Mouse (Mus musculus) kidney, adult 2 months (tissue): ENCODE data around the gene Meiob. TPM values are rescaled to one million over a fixed set of nuclear protein-coding genes. Genes with fewer than 3 reads are reported as not detected.

ENCODE experiments used
- DNase-seq: peaks from one replicate; pipeline ENCODE4 v3.0.0; 2021
- H3K27ac ChIP-seq: fragments of 200-500 bp; 2 replicates; pipeline ENCODE4 v1.5.1; 2012; ENCODE audit warnings: low read depth, low read length, control low read depth, inconsistent platforms; ENCODE audit not compliant: insufficient read depth
- H3K27me3 ChIP-seq: fragments of 200-500 bp; replicated peaks from 2 replicates; pipeline ENCODE4 v1.6.1; 2012; ENCODE audit warnings: mild to moderate bottlenecking, moderate library complexity, low read length, inconsistent platforms; ENCODE audit not compliant: control insufficient read depth, insufficient read depth
- H3K36me3 ChIP-seq: fragments of 200-500 bp; 2 replicates; pipeline ENCODE4 v1.6.1; 2012; ENCODE audit warnings: mild to moderate bottlenecking, moderate library complexity, low read length, inconsistent platforms; ENCODE audit not compliant: control insufficient read depth, insufficient read depth
- H3K4me1 ChIP-seq: fragments of 200-500 bp; 2 replicates; pipeline ENCODE4 v1.6.1; 2011; ENCODE audit warnings: low read length; ENCODE audit not compliant: control insufficient read depth, insufficient read depth
- H3K4me3 ChIP-seq: fragments of 200-500 bp; 2 replicates; pipeline ENCODE4 v1.5.1; 2011; ENCODE audit warnings: mild to moderate bottlenecking, low read depth, low read length, control low read depth; ENCODE audit not compliant: insufficient read depth
- CTCF ChIP-seq: fragments of 200-500 bp; conservative IDR thresholded peaks from 2 replicates; pipeline ENCODE4 v1.5.1; 2011; ENCODE audit warnings: low read depth, mild to moderate bottlenecking, control low read depth, low read length, moderate library complexity, mixed read lengths; ENCODE audit not compliant: insufficient read depth, insufficient read length
- POLR2A ChIP-seq: fragments of 200-500 bp; IDR thresholded peaks from one replicate; pipeline ENCODE4 v1.6.1; 2011; ENCODE audit warnings: low read depth, low read length, control low read depth
- WGBS: fragments of 180-500 bp; shearing (Covaris S2); methylation state at CpG from one replicate; pipeline ENCODE4 v1.1.7; 2018; 5-methylcytosine and 5-hydroxymethylcytosine counted together
- polyA plus RNA-seq: library from polyadenylated mRNA; depleted of rRNA; stranded (reverse); fragments of >200 nt; gene quantifications from 2 replicates; pipeline ENCODE4 v1.2.3, GENCODE M21; 2012; rRNA removed

Meiob gene
- polyA plus RNA-seq = not detected in 2 replicates

- H3K27ac ChIP-seq = no peak within 1 kb of the TSS
- TF ChIP-seq POLR2A (no peak), CTCF (no peak)
- no peaks in the 10 kb centered on the region for H3K27me3 ChIP-seq
- peak; percentile 80 for DNase-seq
- H3K4me1 ChIP-seq = no peaks in the 10 kb centered on the region
- WGBS = 1% methylated on average over 71 of the region's 71 CpGs
- peak within 1 kb of the TSS; percentile 56 for H3K4me3 ChIP-seq
- H3K36me3 ChIP-seq = no peaks in the 10 kb centered on the region
These were observed at the start of gene Meiob for GRCm38 (mm10) chr17:24803952-24804951. TSS of gene Meiob (plus strand) at chr17:24804289.

- Histone ChIP-seq H3K4me1 (peaks cover 5% of the 10 kb centered on the region; the same call in 1 of the 2 replicates), H3K27ac (no peak overlapping the region), H3K36me3 (no peaks in the 10 kb centered on the region), H3K27me3 (0 out of 2 replicates have a peak, but pooled peaks cover 2% of the 10 kb centered on the region), H3K4me3 (no peak overlapping the region)
- 96% methylated on average over 1 of the region's 1 CpGs for WGBS
- no peak for DNase-seq
- TF ChIP-seq CTCF = no peak
These were observed 46.7 kb upstream of the Meiob start for GRCm38 (mm10) chr17:24757394-24757793.

GRCm38 (mm10) chr17:24761121-24761520 is 43.0 kb upstream of the Meiob start:
- no peak overlapping the region for H3K27ac ChIP-seq
- no peak for DNase-seq
- WGBS = 60% methylated on average over 5 of the region's 5 CpGs
- H3K27me3 ChIP-seq = no peaks in the 10 kb centered on the region
- H3K36me3 ChIP-seq = no peaks in the 10 kb centered on the region
- no peak for TF ChIP-seq CTCF
- no peak for TF ChIP-seq POLR2A
- H3K4me1 ChIP-seq = 0 out of 2 replicates have a peak, but pooled peaks cover under 1% of the 10 kb centered on the region
- no peak overlapping the region for H3K4me3 ChIP-seq

- WGBS = 38% methylated on average over 22 of the region's 22 CpGs
- TF ChIP-seq CTCF = no peak
- no peak for TF ChIP-seq POLR2A
- no peak overlapping the region for H3K27ac ChIP-seq
- DNase-seq = no peak
- H3K27me3 ChIP-seq = no peaks in the 10 kb centered on the region
- H3K36me3 ChIP-seq = no peaks in the 10 kb centered on the region
- peaks cover 12% of the 10 kb centered on the region; the same call in 1 of the 2 replicates for H3K4me1 ChIP-seq
- H3K4me3 ChIP-seq = no peak overlapping the region
These were observed 38.8 kb upstream of the Meiob start for GRCm38 (mm10) chr17:24765016-24765905.

- WGBS = 19% methylated on average over 12 of the region's 12 CpGs
- Histone ChIP-seq H3K4me1 (peaks cover 12% of the 10 kb centered on the region; the same call in 1 of the 2 replicates), H3K4me3 (no peak overlapping the region), H3K27me3 (no peaks in the 10 kb centered on the region), H3K36me3 (no peaks in the 10 kb centered on the region), H3K27ac (peak overlapping the region; percentile 19; the same call in 1 of the 2 replicates)
- peak; percentile 80 for DNase-seq
- TF ChIP-seq CTCF = no peak
- TF ChIP-seq POLR2A = no peak
These were observed 37.7 kb upstream of the Meiob start for GRCm38 (mm10) chr17:24766266-24766875.

DNA sequence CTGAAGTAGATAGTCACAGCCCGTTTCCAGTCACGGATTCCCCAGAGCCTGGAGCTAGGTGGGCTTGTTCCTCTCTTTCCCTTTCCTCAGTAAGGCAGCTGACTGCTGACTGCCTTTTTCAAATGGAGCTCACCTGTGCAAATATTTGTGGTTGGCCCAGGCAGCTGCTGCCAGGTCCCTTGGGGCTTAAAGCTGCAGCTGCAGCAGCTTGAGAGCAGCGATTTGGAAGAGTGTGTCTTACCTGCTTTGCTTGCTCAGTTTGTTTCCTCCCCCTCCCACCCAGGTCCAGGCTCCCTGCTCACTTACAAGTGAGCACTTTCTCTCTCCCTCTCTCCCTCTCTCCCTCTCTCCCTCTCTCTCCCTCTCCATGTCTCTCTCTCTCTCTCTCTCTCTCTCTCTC is 34.9 kb upstream of the Meiob start:
- H3K27me3 ChIP-seq = no peaks in the 10 kb centered on the region
- no peak overlapping the region for H3K27ac ChIP-seq
- 44% methylated on average over 3 of the region's 3 CpGs for WGBS
- no peak overlapping the region for H3K4me3 ChIP-seq
- no peaks in the 10 kb centered on the region for H3K36me3 ChIP-seq
- no peak for TF ChIP-seq CTCF
- no peak for DNase-seq
- H3K4me1 ChIP-seq = peaks cover 12% of the 10 kb centered on the region; the same call in 1 of the 2 replicates
